Mouse (Mus musculus) liver, embryonic 12.5 days (tissue): ENCODE data around the gene Ina. TPM values are rescaled to one million over a fixed set of nuclear protein-coding genes. Genes with fewer than 3 reads are reported as not detected.

Experiments used
- polyA plus RNA-seq: library from polyadenylated mRNA; unstranded; fragments of >200 nt; fragmentation: Nextera tagmentation; extraction: Ambion mirVana; gene quantifications from 2 replicates; pipeline ENCODE4 v1.2.1, GENCODE M21; 2016

The Ina gene
- polyA plus RNA-seq, 1 experiment from 2014 or later = 0.12 TPM

Other genes with a start within 250 kb of the Ina start
- 67.1 and 78.5 TPM in 2 replicates for gene Nt5c2, start 455 bp downstream of the Ina start, polyA plus RNA-seq
- gene Pcgf6, start 36.2 kb downstream of the Ina start, polyA plus RNA-seq = 19.0 and 20.0 TPM in 2 replicates
- gene Taf5, start 53.0 kb downstream of the Ina start, polyA plus RNA-seq = 9.5 and 10.1 TPM in 2 replicates
- gene Usmg5, start 75.9 kb downstream of the Ina start, polyA plus RNA-seq = 984 and 997 TPM in 2 replicates
- 10.9 and 11.7 TPM in 2 replicates for gene Pdcd11, start 76.1 kb downstream of the Ina start, polyA plus RNA-seq
- 1.9 and 2.4 TPM in 2 replicates for gene Calhm2, start 123.6 kb downstream of the Ina start, polyA plus RNA-seq
- not detected in 2 replicates for gene Calhm1, start 129.6 kb downstream of the Ina start, polyA plus RNA-seq
- not detected in 2 replicates for gene Calhm3, start 143.1 kb downstream of the Ina start, polyA plus RNA-seq
- gene Neurl1a, start 164.1 kb downstream of the Ina start, polyA plus RNA-seq = 2.2 and 2.6 TPM in 2 replicates